Mouse (Mus musculus) kidney, postnatal 4 days (tissue): ENCODE measurements around the gene Map3k7cl.

Experiments
- DNase-seq, 2 experiments: peaks; one replicate each; pipeline ENCODE4 v3.0.0; 2021; ENCODE audit warnings: mixed read lengths in 2 of 2

The Map3k7cl gene

DNA sequence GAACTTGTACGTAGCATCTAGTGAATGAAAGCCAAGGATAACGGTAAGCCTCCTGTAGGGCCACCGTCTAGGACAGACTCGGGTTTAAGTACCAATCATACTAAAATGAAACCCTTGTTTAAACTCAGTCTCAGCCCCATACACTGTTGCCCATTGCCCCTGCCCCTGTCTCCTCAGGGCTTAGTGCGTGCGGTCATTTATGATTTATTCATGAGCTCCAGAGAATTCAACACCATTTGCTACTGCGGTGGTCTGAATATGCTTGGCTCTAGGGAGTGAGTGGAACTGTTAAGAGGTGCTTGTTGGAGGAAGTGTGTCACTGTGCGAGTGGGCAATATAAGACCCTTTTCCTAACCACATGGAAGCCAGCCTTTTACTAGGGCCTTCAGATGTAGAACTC, 34.7 kb downstream of the Map3k7cl start:
- no peak for DNase-seq

DNA sequence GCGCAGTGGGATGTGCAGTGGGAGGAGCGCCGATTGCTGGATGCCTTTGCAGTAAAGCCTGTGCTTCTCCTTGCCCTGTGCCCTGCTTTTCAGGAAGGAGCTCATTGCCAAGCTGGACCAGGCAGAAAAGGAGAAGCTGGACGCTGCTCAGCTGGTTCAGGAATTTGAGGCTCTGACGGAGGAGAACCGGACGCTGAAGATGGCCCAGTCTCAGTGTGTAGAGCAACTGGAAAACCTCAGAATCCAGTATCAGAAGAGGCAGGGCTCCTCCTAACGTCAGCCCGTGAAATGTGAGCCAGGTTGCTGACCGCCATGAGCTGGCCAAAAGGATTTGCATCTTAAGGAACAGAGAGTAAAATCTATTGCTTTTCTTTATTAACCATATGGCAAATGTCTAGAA, 41.0 kb downstream of the Map3k7cl start:
- DNase-seq, result peak; percentile 44 to 53

DNA sequence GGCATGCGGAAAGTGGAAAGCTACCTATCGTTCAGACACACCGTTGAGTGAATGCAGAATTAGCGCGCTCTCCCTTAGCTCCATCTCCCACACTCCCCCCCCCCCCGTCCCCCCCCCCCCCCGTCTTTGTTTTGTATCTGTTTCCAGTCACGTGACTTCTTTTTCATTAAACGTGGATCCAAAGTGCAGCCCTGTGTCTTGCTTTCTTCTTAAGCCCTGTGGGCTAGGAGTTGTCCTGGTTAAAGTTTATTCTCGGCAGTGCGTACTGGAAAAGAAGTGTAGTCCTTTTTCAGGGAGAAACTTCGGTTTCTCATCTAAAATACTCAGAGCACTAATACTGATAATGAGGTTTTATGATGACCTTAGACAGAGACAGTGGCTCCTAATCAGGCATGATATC, 42.0 kb downstream of the Map3k7cl start:
- no peak for DNase-seq

DNA sequence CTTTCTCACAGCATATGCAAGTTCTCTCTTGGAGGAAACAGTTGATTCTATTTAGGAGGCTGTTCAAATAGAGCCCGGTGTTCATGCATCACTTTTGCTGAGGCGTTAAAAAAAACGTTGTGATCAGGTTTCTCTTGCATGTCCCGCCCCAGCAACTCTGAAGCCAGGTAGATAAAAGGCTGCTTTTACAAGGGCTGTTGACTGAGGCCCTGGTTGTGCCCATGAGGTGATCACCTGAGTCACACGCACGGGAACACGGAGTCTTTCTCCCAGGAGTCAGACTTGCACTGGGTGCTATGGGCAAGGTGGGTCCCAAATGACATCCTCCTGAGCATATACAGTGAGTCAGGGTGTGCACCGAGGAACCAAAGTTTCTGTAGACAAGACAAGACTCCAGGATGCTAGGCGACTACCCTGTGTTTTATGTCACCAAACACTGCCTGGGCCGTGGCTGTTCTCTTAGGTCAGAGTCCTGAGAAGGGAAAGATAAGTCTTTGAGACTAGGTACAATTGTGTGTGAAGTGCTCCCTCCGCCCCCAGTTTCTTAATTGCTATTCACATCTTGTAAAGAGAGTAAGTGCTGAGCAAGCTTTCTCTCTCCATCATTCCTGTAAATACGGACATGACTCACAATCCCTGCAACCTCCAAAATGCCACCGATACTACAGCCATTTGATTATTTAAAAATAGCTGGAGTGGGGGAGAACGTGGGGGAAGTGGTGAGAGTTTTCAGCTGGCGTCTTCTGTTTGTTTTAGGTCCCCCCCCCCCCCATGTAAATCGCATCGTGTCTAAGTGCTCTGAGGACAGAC, 49.8 kb downstream of the Map3k7cl start:
- no peak for DNase-seq

DNA sequence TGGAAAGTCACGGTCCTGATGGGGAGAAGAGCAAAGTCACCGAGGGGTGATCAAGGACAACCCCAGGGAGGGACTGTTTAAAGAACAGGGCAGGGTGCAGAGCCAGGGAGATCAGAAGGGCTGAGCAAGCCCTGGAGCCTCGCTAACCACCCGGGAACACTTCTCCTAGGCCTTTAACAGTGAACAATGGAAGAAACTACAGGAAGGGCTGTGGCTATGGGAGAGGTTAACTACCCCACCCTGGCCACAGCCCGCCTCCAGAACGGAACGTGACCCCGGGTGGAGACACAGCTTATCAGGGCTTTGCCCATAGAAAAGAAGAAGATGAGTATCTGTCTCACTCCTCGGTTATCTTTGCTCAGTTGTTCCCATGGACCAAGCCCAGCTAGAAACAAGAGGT, 50.9 kb downstream of the Map3k7cl start:
- DNase-seq, result no peak

DNA sequence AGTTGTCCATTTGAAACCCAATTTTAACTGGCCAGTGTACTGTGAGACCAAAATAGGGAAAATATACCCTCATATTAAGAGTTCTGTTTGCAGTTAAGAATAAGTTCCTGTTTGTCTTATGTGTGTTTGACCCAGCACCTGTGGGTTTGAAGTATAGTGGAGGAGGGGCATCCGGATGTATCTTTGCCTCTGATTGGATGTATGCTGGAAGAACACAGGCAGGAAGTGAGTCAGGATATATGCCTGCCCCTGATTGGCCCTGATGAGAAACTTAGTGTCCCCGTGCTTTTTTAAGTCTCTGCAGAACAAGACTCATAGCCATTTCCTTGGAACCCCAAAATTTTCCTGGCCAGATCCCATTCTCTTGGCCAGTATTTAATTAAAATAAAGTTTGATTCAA, 51.8 kb downstream of the Map3k7cl start:
- no peak for DNase-seq

DNA sequence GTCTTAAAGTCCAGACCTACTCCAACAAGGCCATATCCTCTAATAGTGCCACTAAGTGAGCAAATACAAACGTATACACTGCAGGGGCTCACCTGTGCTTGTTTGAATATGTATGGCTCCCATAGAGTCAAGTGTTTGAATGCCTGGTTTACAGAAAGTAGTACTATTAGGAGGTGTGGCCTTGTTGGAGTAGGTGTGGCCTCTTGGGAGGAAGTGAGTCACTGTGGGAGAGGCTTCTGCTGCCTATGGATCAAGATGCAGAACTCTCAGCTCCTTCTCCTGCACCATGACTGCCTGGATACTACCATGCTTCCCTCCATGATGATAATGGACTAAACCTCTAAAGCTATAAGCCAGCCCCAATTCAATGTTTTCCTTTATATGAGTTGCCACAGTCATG, 54.3 kb downstream of the Map3k7cl start:
- DNase-seq, result no peak

DNA sequence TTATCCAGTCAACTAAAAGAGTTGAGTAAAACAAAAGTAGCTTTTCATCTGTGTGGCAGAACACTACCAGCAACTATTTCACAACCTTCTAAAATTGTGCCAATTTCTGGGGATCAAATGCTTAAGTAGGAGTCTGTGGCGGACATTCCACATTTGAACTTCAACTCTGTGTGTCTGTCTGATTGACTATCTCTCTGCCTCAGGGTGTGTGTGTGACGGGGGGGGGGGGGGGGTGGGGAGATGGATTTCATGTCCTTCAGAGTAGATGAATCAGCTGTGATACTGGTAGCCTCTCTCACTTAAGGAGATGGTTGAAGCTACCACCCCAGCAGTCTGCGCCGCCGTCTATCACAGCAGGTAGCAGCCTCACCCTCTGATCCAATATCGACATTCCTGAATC, 54.8 kb downstream of the Map3k7cl start:
- no peak for DNase-seq

DNA sequence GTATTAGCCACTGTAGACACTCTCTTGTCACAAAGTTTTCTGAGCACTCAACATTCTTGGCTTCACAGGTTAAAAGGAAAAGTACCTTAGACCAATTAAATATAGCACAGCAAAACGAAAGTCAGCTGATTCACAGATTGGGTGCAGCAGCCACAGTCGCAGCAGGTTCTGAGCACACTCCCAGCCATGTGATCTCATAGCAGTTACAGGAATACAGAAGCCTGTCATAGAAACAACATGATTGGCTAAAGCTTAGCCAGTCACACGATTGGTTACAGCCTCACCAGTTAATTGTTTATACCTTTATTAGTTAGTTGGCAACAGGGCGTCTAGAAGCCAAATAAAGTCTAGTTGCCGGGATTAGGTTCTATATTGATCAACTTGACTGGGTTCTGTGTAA, 57.0 kb downstream of the Map3k7cl start:
- no peak for DNase-seq

DNA sequence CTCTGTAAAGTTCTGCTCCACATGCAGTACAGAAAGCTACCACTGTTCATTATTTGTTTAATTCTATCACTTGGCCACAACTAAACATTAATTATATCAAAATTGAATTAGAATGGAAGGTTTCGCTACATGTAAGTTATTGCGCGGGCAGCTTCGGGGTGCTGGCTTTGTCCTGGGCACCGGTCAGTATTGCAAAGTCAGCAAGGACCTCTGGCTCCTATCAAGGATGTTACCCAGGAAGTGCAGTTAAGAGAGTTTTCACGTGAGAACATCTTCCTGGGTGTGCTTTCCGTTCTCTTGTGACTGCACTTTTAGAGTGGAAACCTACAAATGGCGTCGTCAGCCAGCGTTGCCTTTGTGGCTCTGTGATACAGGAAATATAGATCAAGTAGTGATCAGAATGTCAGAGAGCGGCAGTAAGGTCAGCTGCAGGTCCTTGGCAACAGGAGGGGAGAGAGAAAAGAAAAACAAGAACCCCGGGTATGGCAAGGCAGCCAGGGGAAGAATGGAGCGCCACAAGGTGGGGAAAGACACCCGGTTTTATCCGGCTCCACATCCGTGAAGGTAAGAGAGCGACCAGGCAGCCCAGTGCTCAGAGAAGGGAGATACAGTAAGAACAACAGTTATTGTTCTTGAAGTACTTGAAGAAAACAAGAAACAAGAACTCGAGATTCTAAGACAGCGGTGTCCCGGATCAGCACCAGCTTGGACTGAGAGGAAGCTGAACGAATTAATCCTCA, 57.6 kb downstream of the Map3k7cl start:
- peak in 1 of 2 experiments; percentile 6 for DNase-seq

DNA sequence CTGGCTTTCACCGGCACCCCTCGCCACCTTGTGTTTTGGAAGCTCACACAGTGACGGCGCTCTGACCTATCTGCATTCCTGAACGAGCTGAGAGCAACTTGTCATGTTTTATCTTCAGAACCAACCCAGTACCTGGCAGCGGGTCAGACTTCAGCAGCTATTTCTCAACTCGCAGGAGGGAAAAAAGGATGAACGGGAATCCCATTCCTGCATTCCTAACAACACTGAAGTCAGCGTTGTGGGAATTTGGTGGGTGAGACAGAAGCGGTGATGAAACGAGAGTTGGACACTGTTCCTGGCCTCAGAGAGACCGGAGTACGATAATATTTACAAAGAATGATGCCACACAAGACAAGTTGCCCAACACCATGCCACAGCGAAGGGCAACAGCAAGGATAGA, 58.3 kb downstream of the Map3k7cl start:
- DNase-seq, result no peak

DNA sequence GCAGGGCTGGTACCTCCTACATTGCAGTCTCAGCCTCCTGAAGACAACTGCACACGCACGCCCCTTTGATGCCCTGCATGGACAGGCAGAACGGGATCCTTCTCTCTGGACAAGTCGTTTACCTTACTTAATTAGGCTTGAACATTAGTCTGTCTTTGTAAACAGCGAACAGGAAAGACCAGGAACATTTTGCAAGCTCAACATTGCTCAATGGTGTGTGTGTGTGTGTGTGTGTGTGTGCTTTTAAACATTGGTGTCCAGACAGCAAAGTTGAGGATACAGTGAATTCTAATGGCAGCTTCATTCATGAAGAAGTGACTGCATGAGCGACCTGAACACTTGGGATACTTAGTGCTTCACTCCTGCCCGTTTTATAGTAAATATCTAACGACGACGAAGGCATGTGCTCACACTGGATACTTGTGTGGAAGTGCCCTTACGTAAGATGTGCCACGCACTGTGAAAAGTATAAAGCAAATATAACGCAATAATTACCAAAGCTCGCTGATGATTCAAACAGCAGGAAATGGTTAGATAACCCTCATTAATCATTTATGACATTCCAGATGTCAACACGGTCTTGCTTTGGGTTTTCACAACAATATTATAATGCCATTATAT, 59.2 kb downstream of the Map3k7cl start:
- no peak for DNase-seq

DNA sequence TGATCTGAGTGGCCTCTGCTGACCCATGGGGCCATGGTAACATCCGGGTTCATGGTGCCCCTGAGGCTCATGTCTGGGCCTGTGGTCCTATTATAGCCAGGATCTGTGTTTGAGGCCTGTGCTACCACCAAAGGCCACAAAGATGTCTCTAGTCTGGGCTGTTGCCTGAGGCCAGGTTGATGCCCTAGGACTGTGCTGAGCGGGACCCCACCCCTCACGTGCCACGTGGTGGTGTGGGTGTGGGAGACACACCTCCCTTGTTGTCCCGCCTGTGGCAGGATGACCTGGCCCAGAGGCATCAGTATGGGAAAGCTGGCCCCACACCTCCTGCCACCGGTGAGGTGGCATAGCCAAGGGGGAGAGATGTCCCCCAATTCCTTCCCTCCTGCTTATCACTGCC, 64.2 kb downstream of the Map3k7cl start:
- DNase-seq, result no peak

DNA sequence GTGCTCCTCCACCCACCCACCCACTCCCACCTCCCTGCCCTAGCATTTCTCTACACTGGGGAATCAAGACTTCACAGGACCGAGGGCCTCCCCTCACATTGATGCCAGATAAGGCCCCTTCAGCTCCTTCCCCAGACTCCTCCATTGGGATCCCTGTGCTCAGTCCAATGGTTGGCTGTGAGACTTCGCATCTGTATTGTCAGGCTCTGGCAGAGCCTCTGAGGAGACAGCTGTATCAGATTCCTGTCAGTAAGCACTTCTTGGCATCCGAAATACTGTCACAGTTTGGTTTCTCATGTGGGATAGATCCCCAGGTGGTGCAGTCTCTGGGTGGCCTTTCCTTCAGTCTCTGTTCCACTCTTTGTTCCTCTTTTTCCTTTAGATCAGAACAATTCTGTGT, 68.1 kb downstream of the Map3k7cl start:
- DNase-seq, result no peak

DNA sequence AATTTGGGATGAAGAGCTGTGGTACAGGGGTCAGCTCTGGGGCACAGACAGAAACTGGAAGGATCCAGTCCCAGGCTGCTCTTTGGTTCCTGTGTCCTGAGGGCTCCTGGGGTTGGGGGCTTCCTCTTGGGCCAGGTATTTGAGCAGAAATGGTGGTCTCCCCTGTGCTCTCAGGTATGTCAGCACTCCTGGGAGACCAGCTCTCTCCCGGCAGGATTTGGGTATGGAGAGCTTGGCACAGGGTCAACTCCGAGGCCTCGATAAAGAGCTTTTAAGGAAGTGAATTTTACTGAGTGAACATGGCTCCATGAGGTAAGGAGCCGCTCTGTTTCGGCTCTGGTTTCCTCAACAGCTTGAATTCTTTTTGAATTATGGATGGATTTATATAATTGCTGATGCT, 70.8 kb downstream of the Map3k7cl start:
- DNase-seq, result no peak

DNA sequence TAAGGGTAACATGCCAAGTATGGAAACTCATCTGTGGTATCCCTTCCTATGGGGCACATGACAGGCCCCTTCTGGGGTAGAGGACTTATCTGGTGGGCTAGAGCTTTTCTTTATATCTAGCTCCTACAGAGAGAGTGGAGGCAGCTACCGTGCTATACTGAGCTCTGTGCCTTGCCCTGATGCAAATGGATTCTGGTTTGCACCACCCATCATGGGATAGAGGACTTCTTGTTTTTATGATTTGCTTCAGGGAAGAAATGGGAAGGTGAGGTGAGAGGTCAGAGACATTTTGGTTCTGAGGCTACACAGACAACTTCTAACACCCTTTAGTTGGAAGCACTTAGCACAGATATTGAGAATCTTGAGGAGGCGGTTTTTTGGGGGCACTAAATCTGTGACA, 71.8 kb downstream of the Map3k7cl start:
- no peak for DNase-seq

DNA sequence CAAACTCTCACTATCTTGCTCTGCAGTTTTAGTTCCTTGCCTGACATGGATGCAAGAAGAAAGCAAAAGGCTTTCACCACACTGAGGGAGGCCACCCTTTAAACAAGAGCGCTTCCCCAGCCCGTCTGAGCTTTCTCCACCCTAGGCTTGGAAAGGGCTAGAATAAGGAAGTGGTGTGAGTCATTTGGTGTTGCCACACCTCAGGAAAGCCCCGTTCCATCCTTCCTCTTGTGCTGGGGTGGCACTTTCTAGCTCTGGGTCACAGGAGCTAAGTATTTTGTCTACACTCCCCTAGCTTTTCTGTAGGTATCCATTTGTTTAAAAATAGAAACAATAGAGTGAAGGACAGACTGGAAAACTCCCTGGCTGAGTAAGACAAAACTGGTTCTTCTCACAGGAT, 72.2 kb downstream of the Map3k7cl start:
- no peak for DNase-seq

DNA sequence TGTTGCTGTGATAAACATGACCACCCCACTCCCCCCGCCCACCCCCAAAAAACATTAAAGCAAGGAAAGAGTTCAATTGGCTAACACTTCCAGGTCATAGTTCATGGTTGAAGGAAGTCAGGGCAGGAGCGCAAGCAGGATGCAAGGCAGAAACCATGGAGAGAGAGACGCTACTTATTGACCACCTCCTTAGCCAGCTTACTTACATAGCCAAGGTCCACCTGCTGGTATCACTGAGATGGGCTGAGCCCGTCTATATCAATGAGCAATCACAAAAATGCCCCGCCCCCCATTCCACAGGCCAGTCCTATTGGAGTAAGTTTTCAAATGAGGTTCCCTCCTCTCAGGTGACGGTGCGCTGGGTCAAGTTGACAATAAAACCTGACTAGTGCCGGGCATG, 72.7 kb downstream of the Map3k7cl start:
- DNase-seq, result no peak

DNA sequence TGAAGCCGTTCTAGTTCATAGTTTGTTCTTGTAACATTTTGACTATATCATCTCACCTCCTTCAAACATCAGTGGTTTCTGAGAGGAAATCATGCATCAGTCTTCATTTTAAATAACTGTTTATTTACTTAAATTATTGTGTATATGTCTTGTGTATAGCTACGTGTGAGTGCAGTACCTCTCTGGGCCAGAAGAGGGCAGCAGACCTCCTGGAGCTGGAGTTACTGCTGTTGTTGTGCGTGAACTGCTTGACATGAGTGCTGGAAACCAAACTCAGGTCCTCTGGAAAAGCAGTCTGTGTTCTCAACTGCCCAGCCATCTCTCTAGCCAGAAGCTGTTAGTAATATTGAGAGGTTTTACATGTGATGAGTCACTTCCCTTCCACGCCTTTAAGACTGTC, 73.6 kb downstream of the Map3k7cl start:
- no peak for DNase-seq

DNA sequence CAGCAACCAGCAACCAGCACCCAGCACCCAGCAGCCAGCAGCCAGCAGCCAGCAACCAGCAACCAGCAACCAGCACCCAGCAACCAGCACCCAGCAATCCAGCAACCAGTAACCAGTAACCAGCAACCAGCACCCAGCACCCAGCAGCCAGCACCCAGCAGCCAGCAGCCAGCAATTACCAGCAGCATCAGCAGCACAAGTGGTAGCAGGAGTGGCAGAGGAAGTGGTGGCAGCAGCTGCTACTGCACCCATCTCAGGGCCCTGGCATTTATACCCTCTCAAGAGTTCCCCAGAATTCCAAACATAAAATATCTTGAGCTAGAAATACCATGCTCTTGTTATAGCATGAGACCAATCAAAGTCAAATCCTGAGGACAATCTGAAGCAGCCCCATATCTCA, 81.6 kb downstream of the Map3k7cl start:
- no peak for DNase-seq

DNA sequence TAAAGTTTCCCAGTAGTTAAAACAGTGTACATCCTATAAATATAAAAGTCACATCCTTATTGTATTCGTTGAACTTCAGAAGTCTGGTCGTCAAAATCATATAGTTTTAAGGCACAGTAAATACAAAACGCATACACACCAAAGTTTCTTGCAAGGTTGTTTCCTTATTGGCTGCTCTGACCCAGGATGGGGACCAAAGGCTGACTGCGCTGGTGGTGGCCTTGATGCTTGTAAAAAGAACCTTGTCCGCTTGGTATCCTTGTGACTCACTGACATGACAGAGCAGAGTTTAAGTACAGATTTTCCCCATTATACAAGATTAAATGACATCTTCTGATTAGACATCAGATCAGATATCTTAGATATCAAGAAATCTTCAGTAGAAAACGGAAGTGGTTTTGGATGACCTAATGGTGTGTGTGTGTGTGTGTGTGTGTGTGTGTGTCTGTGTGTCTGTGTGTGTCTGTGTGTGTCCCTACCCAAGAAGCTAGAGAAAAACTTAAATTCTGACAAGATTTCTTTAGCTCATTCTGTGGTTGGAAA, 82.2 kb downstream of the Map3k7cl start:
- no peak for DNase-seq

DNA sequence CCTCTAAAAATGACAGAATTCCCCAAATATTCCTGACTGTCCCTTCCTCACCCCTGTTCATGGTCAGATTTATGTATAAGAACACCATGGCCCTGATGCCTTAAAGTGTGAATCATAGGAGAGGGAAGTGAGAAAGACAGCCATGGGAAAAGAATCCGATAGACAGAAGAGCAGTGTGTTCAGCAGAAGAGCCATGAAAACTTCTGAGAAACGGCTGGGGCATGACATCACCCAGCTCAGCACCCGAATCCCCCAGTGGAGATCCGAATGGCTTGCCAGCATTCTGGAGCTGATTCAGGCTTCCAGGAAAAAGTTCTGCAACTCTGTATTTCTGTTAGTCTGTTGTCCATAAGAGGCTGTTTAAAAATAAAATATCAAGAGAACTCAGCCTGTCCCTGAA, 82.7 kb downstream of the Map3k7cl start:
- DNase-seq, result peak; percentile 36 to 61

DNA sequence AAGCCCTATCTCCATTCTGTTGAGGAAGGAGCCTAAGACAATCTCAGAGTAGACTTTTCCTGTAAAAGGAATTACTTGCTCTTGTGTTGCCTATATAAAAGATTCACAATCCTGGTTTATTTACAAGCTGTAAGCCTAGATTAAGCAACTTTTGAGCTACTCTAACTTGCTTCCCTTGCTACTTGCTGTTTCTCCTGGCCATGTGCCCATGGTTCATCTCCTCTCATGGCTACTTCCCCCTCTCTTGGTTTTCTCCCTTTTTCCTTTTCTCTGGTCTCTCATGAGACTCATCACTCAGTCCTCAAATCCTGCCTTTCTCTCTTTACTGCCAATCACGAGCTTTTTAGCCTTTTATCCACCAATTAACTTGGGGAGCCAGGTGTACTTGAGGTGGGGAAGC, 85.0 kb downstream of the Map3k7cl start:
- peak in 1 of 2 experiments; percentile 31 for DNase-seq

DNA sequence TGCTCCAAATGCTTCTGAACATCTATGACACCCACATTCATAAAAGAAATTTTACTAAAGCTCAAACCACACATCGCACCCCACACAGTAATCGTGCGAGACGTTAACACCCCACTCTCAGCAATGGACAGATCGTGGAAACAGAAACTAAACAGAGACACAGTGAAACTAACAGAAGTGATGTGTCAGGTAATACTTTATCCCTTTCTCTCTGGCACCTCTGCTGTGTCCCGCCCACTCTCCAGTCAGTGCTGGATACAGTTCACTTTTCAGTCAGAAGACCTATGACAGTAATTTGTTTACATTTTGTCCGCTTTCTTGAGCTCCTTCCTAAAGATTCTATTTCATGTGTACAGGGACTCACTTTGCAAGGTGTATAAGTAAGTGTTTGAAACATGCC, 89.1 kb downstream of the Map3k7cl start:
- no peak for DNase-seq
